Mouse (Mus musculus) T-cell, adult 2 months (primary cell): Measurements from ENCODE around the gene Hip1r.

ENCODE experiments used
- DNase-seq: peaks from one replicate; pipeline ENCODE4 v3.0.0; 2022; ENCODE audit warnings: low spot score

The Hip1r gene

GRCm38 (mm10) chr5:123973299-123974178 lies at the start of gene Hip1r:
TSS of gene Hip1r (plus strand) at chr5:123973628.
- DNase-seq, result peak; percentile 54

- no peak for DNase-seq
Observed at GRCm38 (mm10) chr5:123927118-123927517, 46.3 kb upstream of the Hip1r start, which contains the start of gene Gm43518. TSS of gene Gm43518 (plus strand) at chr5:123927418.

GRCm38 (mm10) chr5:123930508-123930989 lies 42.9 kb upstream of the Hip1r start, which contains the start of gene Ccdc62:
TSS of gene Ccdc62 (plus strand) at chr5:123930679.
- DNase-seq, result peak; percentile 91

GRCm38 (mm10) chr5:123931131-123931530 lies 42.3 kb upstream of the Hip1r start:
- DNase-seq, result no peak

- no peak for DNase-seq
Observed at GRCm38 (mm10) chr5:123932927-123933326, 40.5 kb upstream of the Hip1r start.

GRCm38 (mm10) chr5:123933556-123933955 lies 39.9 kb upstream of the Hip1r start:
- no peak for DNase-seq

GRCm38 (mm10) chr5:123933957-123934591 lies 39.4 kb upstream of the Hip1r start:
- no peak for DNase-seq

GRCm38 (mm10) chr5:123935931-123936330 lies 37.5 kb upstream of the Hip1r start:
- DNase-seq, result no peak

GRCm38 (mm10) chr5:123938479-123938878 lies 34.9 kb upstream of the Hip1r start:
- no peak for DNase-seq

- no peak for DNase-seq
Observed at GRCm38 (mm10) chr5:123946546-123946945, 26.9 kb upstream of the Hip1r start.

- DNase-seq, result no peak
Observed at GRCm38 (mm10) chr5:123947041-123947761, 26.2 kb upstream of the Hip1r start.

GRCm38 (mm10) chr5:123952365-123953045 lies 20.9 kb upstream of the Hip1r start:
- DNase-seq, result no peak

- no peak for DNase-seq
Observed at GRCm38 (mm10) chr5:123957213-123957612, 16.2 kb upstream of the Hip1r start.

- no peak for DNase-seq
Observed at GRCm38 (mm10) chr5:123959018-123959417, 14.4 kb upstream of the Hip1r start.

- DNase-seq, result no peak
Observed at GRCm38 (mm10) chr5:123960129-123960528, 13.3 kb upstream of the Hip1r start.

- no peak for DNase-seq
Observed at GRCm38 (mm10) chr5:123961046-123961445, 12.4 kb upstream of the Hip1r start.

- DNase-seq, result no peak
Observed at GRCm38 (mm10) chr5:123964208-123964607, 9.2 kb upstream of the Hip1r start.

GRCm38 (mm10) chr5:123966759-123967158 lies 6.7 kb upstream of the Hip1r start:
- no peak for DNase-seq

- no peak for DNase-seq
Observed at GRCm38 (mm10) chr5:123968468-123968867, 5.0 kb upstream of the Hip1r start.

GRCm38 (mm10) chr5:123969216-123969615 lies 4.2 kb upstream of the Hip1r start:
- DNase-seq, result no peak

- DNase-seq, result no peak
Observed at GRCm38 (mm10) chr5:123970576-123970975, 2.9 kb upstream of the Hip1r start.

GRCm38 (mm10) chr5:123972453-123972852 lies 975 bp upstream of the Hip1r start:
- DNase-seq, result no peak
